Mouse (Mus musculus): Measurements from ENCODE around the gene Znrf1. TPM values are rescaled to one million over a fixed set of nuclear protein-coding genes. Genes with fewer than 3 reads are reported as not detected.

Znrf1 gene
- polyA plus RNA-seq, 1 experiment, result 166 TPM

- H3K27ac ChIP-seq (ENCODE audit: insufficient read depth, low read length), result no peak overlapping the region
These were observed 86.7 kb downstream of the Znrf1 start for GRCm38 (mm10) chr8:111622553-111622952.

GRCm38 (mm10) chr8:111624081-111624852, 88.4 kb downstream of the Znrf1 start:
- Histone ChIP-seq H3K4me3 (ENCODE audit: insufficient read depth, low read length) (no peak overlapping the region), H3K4me1 (ENCODE audit: control insufficient read depth, insufficient read depth, low read length) (peaks cover 15% of the 10 kb centered on the region), H3K27ac (ENCODE audit: insufficient read depth, low read length) (peak overlapping the region; percentile 85)
- TF ChIP-seq CTCF (IDR thresholded peaks at IDR 0.05; ENCODE audit: extremely low read depth, insufficient read depth, low read length), result no peak
- no peak for TF ChIP-seq POLR2A (IDR thresholded peaks at IDR 0.05; ENCODE audit: extremely low read depth, insufficient read depth, low read length)

More at GRCm38 (mm10) chr8:111622553-111622952, 86.7 kb downstream of the Znrf1 start:
- Histone ChIP-seq H3K4me3 (ENCODE audit: insufficient read depth, low read length) (no peak overlapping the region), H3K4me1 (ENCODE audit: control insufficient read depth, insufficient read depth, low read length) (peaks cover 15% of the 10 kb centered on the region)
- TF ChIP-seq POLR2A (IDR thresholded peaks at IDR 0.05; ENCODE audit: extremely low read depth, insufficient read depth, low read length) (no peak), CTCF (IDR thresholded peaks at IDR 0.05; ENCODE audit: extremely low read depth, insufficient read depth, low read length) (no peak)

GRCm38 (mm10) chr8:111624853-111625221, 88.9 kb downstream of the Znrf1 start:
- H3K4me1 ChIP-seq (ENCODE audit: control insufficient read depth, insufficient read depth, low read length), result peaks cover 15% of the 10 kb centered on the region
- no peak for TF ChIP-seq CTCF (IDR thresholded peaks at IDR 0.05; ENCODE audit: extremely low read depth, insufficient read depth, low read length)
- no peak for TF ChIP-seq POLR2A (IDR thresholded peaks at IDR 0.05; ENCODE audit: extremely low read depth, insufficient read depth, low read length)
- no peak overlapping the region for H3K4me3 ChIP-seq (ENCODE audit: insufficient read depth, low read length)
- peak overlapping the region; percentile 85 for H3K27ac ChIP-seq (ENCODE audit: insufficient read depth, low read length)

GRCm38 (mm10) chr8:111625694-111626527, 90.0 kb downstream of the Znrf1 start:
- Histone ChIP-seq H3K4me3 (ENCODE audit: insufficient read depth, low read length) (no peak overlapping the region), H3K4me1 (ENCODE audit: control insufficient read depth, insufficient read depth, low read length) (peaks cover 15% of the 10 kb centered on the region), H3K27ac (ENCODE audit: insufficient read depth, low read length) (peak overlapping the region; percentile 41; the same call in 1 of the 2 replicates)
- TF ChIP-seq CTCF (IDR thresholded peaks at IDR 0.05; ENCODE audit: extremely low read depth, insufficient read depth, low read length) (peak; percentile 81), POLR2A (IDR thresholded peaks at IDR 0.05; ENCODE audit: extremely low read depth, insufficient read depth, low read length) (no peak)

- Histone ChIP-seq H3K27ac (ENCODE audit: insufficient read depth, low read length) (no peak overlapping the region), H3K4me1 (ENCODE audit: control insufficient read depth, insufficient read depth, low read length) (peaks cover 15% of the 10 kb centered on the region), H3K4me3 (ENCODE audit: insufficient read depth, low read length) (no peak overlapping the region)
- 0 out of 2 replicates have a peak, but pooled peaks have one; percentile 18 for TF ChIP-seq POLR2A (IDR thresholded peaks at IDR 0.05; ENCODE audit: extremely low read depth, insufficient read depth, low read length)
- TF ChIP-seq CTCF (IDR thresholded peaks at IDR 0.05; ENCODE audit: extremely low read depth, insufficient read depth, low read length), result no peak
These were observed 90.6 kb downstream of the Znrf1 start for GRCm38 (mm10) chr8:111626528-111626820.

GRCm38 (mm10) chr8:111626933-111627332, 91.0 kb downstream of the Znrf1 start:
- peaks cover 15% of the 10 kb centered on the region for H3K4me1 ChIP-seq (ENCODE audit: control insufficient read depth, insufficient read depth, low read length)
- H3K27ac ChIP-seq (ENCODE audit: insufficient read depth, low read length), result no peak overlapping the region
- no peak for TF ChIP-seq POLR2A (IDR thresholded peaks at IDR 0.05; ENCODE audit: extremely low read depth, insufficient read depth, low read length)
- no peak for TF ChIP-seq CTCF (IDR thresholded peaks at IDR 0.05; ENCODE audit: extremely low read depth, insufficient read depth, low read length)
- H3K4me3 ChIP-seq (ENCODE audit: insufficient read depth, low read length), result no peak overlapping the region

GRCm38 (mm10) chr8:111627923-111628322, 92.0 kb downstream of the Znrf1 start:
- TF ChIP-seq CTCF (IDR thresholded peaks at IDR 0.05; ENCODE audit: extremely low read depth, insufficient read depth, low read length), result no peak
- no peak for TF ChIP-seq POLR2A (IDR thresholded peaks at IDR 0.05; ENCODE audit: extremely low read depth, insufficient read depth, low read length)
- H3K4me3 ChIP-seq (ENCODE audit: insufficient read depth, low read length), result no peak overlapping the region
- no peak overlapping the region for H3K27ac ChIP-seq (ENCODE audit: insufficient read depth, low read length)
- H3K4me1 ChIP-seq (ENCODE audit: control insufficient read depth, insufficient read depth, low read length), result peaks cover 15% of the 10 kb centered on the region

GRCm38 (mm10) chr8:111628401-111628800, 92.5 kb downstream of the Znrf1 start:
- no peak for TF ChIP-seq CTCF (IDR thresholded peaks at IDR 0.05; ENCODE audit: extremely low read depth, insufficient read depth, low read length)
- TF ChIP-seq POLR2A (IDR thresholded peaks at IDR 0.05; ENCODE audit: extremely low read depth, insufficient read depth, low read length), result no peak
- Histone ChIP-seq H3K4me3 (ENCODE audit: insufficient read depth, low read length) (no peak overlapping the region), H3K27ac (ENCODE audit: insufficient read depth, low read length) (no peak overlapping the region), H3K4me1 (ENCODE audit: control insufficient read depth, insufficient read depth, low read length) (peaks cover 15% of the 10 kb centered on the region)

GRCm38 (mm10) chr8:111628894-111629501, 93.1 kb downstream of the Znrf1 start:
- TF ChIP-seq CTCF (IDR thresholded peaks at IDR 0.05; ENCODE audit: extremely low read depth, insufficient read depth, low read length) (no peak), POLR2A (IDR thresholded peaks at IDR 0.05; ENCODE audit: extremely low read depth, insufficient read depth, low read length) (no peak)
- no peak overlapping the region for H3K27ac ChIP-seq (ENCODE audit: insufficient read depth, low read length)

More at GRCm38 (mm10) chr8:111628894-111629501, 93.1 kb downstream of the Znrf1 start:
- Histone ChIP-seq H3K4me3 (ENCODE audit: insufficient read depth, low read length) (no peak overlapping the region; the same call in 1 of the 2 replicates), H3K4me1 (ENCODE audit: control insufficient read depth, insufficient read depth, low read length) (peaks cover 12% of the 10 kb centered on the region)
